Mouse (Mus musculus): Measurements from ENCODE around the gene Npc2. TPM values are rescaled to one million over a fixed set of nuclear protein-coding genes. Genes with fewer than 3 reads are reported as not detected.

Npc2 gene
- total RNA-seq (2021), result 10 to 100 TPM; 35.4 to 35.7 TPM

DNA sequence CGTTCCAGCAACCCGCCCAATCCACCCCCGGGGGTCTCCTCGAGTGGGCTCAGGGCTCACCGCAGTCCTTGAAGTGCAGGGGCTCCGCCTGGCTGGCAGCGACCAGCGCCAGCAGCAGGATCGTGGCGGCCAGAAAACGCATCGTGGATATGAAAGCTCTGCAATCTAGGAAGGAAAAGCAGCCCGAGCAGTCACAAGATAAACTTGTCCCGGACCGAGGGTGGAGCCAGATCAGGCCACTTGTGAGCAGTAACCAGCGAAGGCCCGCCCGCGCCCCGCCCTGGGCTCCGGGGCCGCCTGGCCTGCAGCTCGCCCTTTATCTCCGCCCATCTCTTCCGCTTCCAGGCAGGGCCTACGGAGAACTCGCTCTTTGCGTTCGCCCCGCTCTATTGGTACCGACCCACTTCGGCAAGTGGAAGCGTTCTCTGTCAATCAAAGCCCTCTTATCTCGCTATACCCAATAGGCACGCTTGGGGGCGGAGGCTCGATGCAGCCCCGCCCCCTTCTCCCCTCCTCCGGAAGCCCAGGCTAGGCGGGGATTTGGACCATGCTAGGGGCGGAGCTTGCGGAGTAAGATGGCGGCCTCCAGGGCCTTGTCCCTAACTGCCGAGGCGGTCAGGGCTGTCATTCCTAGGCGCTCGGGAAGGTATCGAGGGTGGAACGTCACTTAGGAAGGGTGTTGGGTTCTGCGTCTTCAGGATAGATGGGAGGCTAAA, at the start of gene Npc2, which contains the start of gene Isca2:
TSS of gene Npc2 (minus strand) at position 427 of the 716 bp plus-strand sequence.
TSS of gene Isca2 (plus strand) at position 526 of the 716 bp plus-strand sequence.
- intact Hi-C loops (cut with DNase I), result no loop called here
- DNase-seq, result peak; percentile 98

DNA sequence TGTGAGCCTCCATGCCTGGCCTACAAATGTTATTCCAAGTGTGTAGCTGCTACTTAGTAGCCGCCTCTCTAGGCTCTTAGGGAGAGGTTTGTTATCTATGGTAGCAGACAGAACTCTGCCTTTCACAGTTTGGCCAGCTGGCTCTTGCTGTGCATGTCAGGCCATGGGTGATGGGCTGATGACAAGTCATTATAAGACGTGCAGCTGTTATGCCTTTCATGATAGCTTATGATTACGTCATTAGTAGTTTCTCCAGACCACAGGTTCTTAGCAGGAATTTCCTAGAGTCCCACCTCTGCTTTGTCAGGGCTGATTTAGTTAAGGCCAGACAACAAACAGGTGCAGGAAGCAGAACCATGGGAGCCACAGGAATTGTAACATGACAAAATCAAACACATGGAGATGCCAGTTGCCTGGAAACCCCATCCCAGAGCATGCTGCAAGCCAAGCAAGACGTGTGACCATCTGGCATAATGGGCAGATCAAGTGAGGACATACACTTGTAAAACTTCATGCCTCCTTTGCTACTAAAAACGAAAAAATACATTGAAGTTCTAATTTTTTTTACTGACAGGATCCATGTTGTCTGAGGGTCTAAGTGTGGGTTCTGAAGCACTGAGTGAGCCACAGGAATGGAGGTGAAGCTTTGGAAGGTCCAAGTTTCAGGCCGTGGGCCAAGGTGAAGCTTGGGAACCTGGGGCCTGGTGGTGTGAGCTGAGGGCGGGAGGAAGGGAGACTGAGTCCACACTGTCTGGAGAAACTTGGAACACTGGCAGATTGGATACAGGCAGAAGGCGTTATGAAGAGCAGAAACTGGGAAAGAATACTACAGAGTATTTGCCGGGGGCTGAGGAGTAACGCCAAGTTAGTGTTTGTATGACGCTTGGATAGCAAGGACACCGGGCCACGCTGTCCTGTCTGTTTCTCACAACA, 46.5 kb upstream of the Npc2 start:
- DNase-seq, result peak; percentile 55

DNA sequence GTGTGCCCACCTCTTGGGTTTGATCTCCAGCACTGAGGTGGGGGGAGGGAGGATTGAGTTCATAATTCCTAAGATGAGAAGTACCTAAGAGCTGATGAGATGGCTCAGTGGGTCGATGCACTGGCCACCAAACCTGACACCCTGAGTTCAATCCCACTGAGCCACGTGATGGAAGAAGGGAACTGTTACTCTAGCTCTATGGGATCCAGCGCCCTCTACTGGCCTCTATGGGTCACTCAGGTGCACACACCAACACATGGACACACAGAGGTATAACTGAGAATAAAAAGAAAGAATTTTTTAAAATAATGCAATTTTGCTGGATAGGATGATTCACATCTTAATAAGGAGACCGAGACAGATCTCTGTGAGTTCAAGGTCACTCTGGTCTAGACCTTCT, 45.5 kb upstream of the Npc2 start:
- no peak for DNase-seq
- intact Hi-C loops (cut with DNase I), result no loop called here

More for the DNA sequence above, 46.5 kb upstream of the Npc2 start:
- intact Hi-C loops (cut with DNase I), result no loop called here

DNA sequence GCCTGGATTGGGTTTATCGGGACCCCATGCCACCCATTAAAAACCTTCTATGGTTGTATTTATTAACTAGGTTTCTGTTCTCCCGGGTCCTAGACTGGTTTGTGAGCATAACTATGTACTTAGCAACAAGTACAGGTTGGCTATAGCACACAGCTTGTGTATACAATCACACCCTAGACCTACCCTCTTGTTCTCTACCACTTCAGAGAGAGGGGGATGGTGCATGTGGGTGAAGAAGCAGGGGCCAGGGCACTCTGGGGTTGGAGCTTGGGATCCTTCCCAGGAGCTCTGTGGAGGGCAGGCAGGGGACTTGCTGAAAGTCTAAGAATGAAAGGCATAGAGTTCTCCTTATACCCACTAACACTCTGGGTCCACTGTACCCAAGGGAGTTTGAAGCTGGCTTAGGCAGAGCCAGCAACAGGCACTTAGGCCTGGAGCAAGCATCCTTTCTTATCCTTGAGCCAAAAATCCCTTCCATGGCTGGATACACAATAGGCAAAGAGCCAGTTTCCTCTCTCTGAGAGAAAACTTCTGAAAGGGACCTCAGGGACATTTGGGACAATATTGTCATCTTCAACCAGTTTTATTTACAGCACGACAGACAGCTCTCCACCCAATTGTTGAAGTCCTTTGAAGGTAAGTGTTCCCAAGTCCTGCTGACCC, 41.8 kb upstream of the Npc2 start:
- no peak for DNase-seq
- intact Hi-C loops (cut with DNase I), result no loop called here

DNA sequence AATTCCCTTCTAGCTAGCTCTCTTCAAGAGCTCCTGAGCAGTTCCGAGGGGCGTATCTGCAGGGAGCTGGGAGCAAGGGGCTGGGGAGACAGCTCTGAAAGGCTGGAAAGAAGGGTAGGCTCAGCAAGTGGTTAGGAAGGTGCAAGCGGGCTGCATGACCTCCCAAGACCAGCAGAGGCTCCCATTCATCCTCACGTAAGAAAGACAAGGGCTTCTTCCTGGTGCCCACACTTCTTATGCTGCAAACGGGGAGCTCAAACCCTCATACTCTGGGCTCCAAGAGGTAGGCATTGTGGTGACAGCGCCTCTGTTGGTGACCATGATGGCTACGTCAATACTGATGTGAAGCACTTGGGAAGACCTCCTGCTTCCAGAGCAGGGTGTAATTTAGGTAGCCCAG, 40.8 kb upstream of the Npc2 start:
- intact Hi-C loops (cut with DNase I), result no loop called here

DNA sequence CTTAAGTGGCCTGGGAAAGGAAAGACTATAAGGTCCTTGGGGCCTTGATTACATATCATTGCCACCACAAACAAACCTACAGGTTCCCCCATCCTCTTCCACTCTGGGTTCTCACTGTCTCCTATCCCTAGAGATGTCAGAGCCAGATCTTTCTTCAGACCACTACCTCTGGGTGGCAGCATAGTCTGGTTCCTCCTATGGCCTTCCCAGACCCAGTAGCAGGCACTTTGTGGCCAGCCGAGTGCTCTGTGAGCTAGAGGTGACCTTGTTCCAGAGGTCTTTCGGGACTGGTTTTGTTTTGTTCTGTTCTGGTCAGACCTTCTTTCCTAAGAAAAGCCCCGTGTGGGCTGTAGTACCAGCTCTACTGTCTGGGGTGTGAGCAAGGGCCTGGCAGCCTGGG, 39.1 kb upstream of the Npc2 start:
- no peak for DNase-seq
- intact Hi-C loops (cut with DNase I), result no loop called here

More for the DNA sequence above, 40.8 kb upstream of the Npc2 start:
- DNase-seq, result no peak

DNA sequence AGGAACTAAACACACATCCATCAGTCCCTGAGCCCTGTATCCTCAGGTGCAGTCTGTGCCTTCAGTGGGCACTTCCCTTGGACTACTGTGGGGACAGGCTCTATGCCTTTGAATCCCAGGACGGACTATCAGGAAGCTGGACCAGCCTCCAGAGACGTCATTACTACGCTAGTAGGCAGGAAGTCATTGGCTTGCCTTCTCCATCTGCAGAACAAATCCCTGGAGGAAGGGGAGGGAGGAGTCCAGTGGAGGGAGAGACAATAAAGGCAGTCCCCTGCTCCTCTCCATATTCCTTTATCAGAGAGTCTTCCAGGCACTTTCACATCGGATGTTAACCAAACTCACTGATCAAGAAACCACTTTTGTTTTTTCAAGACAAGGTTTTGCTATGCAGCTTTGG, 38.6 kb upstream of the Npc2 start:
- intact Hi-C loops (cut with DNase I), result no loop called here
- no peak for DNase-seq

DNA sequence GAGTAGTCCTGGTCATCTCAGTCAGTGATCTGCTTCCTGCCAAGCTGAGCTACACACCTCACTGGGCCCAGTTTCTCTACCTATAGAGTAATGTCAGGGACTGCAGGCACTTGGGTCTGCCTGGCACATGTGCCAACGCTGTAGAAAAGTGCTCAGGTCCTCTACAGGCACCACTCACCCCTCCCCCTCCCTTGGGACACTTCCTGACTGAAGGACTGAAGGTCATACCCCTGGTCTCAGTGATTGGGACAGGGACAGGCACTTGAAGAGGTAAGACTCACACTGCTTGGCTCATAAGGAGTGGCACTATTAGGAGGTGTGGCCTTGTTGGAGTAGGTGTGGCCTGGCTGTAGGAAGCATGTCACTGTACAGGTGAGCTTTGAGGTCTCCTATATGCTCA, 37.9 kb upstream of the Npc2 start:
- intact Hi-C loops (cut with DNase I), result no loop called here
- no peak for DNase-seq

DNA sequence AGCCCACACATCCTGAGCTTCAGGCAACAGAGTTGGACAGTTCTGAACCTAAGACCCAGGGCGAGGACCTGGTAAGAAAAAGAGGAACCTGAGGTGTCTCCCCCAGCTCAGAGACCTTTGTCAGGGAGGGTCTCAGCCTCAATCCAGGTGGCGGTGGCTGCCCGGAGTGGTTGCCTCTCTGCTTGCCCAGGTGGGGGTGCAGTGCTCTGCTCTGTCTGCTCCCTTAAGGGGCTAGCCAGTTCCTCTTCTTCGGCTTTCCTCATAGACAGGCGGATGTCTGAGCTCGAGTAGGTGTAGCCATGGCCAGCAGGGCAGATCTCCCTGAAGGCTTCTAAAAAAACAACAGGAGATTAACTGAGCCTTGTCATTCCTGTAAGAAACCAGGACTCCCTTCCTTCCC, 36.1 kb upstream of the Npc2 start:
- no peak for DNase-seq
- intact Hi-C loops (cut with DNase I), result no loop called here

DNA sequence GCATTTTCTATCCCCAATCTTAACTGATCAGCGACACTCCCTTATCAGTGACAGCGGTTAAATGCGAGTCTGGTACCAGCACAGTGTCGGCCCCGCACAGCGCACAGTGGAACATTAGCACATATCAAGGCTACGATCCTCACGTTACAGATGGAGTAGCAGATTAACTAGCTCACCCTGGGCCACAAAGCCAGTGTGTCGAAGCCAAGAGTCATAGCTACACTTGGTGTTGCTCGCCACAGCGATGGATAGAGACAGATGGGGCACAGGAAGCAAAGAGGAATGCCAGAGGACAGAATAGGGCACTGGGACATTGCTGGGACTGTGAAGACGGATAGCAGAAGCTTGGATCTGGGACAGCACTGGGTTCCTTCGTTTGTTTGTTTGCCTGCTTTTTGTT, 34.4 kb upstream of the Npc2 start:
- intact Hi-C loops (cut with DNase I), result no loop called here
- DNase-seq, result peak; percentile 37

DNA sequence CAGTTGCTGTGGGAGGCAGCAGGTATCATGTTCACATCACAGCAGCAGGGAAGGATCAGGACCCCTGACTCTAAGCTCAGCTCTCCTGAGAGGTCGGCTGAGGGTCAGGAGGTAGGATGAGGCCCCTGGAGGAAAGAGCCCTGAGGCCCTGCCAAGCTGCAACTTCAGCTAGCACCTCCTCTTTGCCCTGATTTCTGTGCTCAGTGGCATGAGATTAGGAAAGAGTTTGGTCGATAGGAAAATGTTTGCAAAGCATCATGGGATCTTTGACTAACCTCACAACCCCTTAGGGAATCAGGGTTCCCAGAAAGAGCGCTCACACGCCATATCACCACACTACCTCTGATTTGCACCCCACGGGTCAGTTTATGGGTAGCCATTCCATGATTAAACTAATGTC, 33.8 kb upstream of the Npc2 start:
- intact Hi-C loops (cut with DNase I), result no loop called here
- no peak for DNase-seq

DNA sequence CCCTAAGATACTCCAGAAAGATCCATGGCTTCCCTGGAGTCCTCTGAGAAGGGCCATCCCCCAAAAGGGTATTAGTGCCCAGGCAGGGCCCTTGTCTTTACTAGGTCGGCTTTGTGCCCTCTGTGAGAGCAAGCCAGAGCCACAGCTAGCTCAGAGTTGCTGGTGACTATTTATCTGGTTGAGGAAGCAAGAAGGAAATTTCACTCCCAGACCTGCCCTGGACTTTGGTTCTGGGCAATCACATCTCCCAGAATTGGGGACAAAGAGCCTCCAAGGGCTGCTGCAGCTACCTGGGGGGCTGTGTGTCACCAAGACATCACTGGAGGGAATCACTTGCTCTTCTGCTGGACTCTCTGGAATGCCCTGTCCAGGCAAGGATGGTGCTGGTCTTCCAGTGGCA, 33.1 kb upstream of the Npc2 start:
- intact Hi-C loops (cut with DNase I), result no loop called here
- no peak for DNase-seq

DNA sequence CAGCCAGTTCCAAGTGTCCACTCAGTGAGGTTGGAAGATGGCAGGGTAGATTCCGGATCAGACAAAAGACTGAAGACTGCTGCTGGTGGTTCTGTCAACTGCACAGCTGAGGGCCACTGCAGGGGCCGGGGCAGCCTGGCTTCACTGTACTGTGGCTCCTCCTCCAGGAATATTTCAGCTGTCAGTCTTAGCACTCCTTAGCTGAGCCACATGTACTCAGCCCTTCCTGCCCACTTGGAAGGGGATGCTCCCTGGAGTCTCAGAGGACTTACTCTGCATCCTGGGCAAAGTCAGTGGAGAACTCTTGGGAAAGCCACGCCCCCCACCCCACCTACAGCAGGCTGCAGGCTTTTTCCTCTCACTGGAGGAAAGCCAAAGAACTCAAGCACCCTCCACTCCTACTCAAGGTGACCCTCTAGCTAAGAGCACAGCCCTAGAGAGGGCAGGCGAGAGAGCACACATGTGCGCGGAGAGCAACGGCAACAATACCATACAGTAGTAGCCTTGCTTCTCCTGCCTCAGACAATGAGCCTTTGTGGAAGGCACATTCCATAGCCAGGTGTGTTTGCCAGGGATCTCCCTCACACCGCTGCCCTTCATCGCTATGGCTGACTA, 32.4 kb upstream of the Npc2 start:
- intact Hi-C loops (cut with DNase I), result no loop called here
- no peak for DNase-seq

DNA sequence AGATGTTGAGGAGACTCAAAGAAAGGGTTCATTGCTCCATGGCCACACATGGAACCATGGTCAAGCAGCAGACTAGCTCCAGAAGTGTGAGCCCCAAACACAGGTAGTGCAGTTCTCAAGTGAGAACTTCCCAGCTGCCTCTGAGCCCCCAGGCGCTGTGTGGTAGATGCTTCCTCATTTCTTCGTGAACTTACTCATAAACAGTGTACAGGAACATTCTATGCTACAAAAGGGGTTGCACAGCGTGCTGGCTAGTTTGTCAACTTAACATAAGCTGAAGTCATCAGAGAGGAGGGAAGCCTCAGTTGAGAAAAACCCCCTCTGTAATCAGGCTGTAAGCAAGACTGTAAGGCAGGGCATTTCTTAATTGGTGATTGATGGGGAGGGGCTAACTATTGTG, 29.7 kb upstream of the Npc2 start:
- no peak for DNase-seq
- intact Hi-C loops (cut with DNase I), result no loop called here

DNA sequence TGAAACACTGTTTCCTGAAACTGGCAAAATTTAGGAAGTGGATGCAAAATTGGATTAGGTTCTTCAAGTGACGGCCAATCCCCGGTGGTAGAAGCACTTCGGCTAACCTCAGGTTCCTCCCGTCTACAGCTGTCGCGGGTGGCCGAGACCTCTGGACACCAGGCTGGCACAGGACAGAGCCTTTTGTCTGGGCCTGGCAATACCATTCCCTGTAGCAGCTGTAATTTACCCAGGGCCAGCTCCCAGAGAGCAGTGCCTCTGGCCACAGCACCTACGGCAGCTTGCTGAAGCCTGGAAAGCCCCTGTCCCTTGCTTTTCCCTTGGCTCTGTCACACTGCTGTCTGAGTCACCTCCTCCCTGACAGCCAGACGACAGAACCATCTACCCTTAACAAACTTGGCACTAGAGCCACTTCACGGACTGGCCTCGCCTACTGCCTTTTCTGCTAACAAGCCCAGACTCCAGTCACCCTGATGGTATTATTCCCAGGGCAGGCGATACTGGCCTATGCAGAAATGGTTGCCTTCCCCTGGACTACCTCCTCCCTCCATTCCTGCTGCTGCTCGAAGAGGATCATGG, 28.7 kb upstream of the Npc2 start:
- intact Hi-C loops (cut with DNase I), result no loop called here
- DNase-seq, result no peak

DNA sequence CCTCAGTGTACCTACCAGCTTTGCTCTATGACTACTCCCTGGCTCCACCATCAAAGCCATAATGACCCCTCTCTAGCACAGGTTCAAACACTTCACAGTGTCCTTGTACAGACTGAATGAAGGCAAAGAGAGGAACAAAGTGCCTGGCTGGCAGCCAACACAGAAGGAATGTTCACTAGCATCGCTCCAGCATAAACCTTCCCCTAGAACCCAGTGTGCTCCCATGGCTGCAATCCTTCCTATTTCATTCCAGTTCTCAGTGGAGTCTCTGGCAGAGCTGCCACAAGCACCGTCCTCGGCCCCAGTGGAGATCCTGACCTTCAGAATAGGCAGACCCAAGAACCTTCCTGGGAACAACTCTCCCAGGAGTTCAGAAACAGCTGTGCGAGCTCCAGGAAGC, 27.5 kb upstream of the Npc2 start:
- no peak for DNase-seq
- intact Hi-C loops (cut with DNase I), result no loop called here

DNA sequence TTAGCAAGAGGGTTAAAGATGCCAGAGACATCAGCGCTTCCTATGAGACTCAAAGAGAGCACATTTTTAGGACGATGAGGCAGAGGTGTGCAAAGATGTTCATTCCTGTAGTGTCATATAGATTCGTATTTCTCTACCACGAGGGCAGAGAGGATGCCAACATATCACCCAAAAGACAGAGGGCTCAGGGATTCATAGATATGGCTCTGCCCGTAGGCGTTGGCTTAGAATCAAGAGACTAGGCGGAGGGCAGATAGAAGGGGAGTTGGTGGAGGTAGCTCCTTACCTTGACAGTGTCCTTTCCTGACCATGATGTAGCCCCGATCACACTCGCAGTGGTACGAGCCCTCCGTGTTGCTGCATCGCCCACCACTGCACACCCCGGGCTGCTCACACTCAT, 26.1 kb upstream of the Npc2 start:
- DNase-seq, result no peak
- intact Hi-C loops (cut with DNase I), result no loop called here

DNA sequence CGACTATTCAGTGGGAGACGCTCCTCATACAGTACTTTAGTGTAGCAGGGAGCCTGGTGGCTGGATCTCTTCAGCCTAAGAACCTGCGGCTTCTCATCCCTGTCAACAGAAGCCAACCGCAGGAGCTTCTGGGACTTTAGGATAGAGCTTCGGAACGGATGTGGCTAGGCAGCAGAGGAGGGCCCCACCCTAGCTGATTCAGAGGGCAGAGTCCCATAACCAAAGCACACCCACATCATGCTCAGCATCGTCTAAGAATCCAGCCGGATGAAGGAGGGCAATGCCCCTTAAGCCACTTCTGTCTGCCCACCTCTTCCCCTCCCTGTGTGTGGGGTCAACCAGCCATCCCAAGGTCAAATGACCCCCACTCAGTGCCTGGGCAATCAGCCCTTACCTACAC, 21.7 kb upstream of the Npc2 start:
- intact Hi-C loops (cut with DNase I), result no loop called here
- DNase-seq, result no peak

DNA sequence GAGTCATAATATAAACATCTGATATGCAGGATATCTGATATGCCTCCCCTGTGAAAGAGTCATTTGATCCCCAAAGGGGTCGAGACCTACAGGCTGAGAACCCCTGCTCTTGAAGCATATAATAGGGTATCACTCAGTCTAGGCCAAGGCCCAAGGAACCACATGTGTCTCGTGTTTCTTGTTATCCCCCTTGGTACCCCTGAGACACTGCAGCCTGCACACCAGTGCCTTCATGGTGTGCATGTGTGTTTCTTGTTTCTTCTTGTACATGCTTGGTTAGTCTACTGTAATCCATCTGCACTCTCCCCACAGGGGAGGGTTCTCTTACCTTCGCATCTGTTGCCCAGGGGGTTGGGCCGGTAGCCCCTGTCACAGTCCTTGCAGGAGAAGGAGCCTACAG, 19.7 kb upstream of the Npc2 start:
- intact Hi-C loops (cut with DNase I), result no loop called here
- no peak for DNase-seq

DNA sequence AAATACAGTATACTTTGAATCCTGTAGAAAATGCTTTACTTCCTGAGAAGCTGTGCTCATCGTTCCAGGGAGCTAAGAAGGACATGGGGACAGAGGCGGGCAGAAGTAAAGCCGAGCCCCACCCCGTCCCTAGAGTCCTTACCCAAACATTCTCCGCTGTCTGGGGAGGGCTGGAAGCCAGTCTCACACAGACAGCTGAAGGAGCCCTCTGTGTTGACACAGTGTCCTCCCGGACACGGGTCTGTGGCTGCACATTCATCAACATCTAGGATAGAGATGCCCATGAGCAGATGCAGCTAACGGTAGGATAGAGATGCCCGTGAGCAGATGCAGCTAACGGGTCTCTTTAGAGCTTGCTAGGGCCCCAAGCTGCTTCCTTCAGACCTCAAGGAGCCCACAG, 17.9 kb upstream of the Npc2 start:
- DNase-seq, result no peak
- intact Hi-C loops (cut with DNase I), result no loop called here

DNA sequence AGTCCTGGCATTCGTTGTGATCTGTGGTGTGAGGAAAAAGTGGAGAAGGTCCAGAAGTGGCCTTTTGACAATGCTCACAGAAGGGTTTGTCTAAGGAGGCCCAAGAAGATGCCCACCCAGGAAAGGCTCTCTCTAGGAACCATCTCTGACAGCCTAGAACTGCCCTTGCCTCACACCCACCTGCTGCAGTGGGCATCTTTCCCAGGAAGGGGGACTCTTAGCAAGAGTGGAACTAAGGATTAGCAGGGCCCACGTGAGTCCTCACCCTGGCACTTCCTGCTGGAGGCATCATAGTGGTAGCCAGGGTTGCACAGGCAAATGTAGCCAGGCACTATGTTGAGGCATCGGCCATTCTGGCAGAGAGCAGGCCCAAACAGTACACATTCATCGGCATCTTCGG, 13.1 kb upstream of the Npc2 start:
- intact Hi-C loops (cut with DNase I), result no loop called here
- DNase-seq, result no peak

All from left cerebral cortex, postnatal 4 days (tissue).